Mouse (Mus musculus) retina, embryonic 14.5 days (tissue): ENCODE data around the gene Gabpb1.

Source experiments
- DNase-seq: peaks from one replicate; pipeline ENCODE4 v3.0.0-alpha.2; 2015; ENCODE audit warnings: low spot score

Gabpb1 gene

GRCm38 (mm10) chr2:126676122-126676515 lies at the start of gene Gabpb1:
TSS of gene Gabpb1 (minus strand) at chr2:126676337.
- DNase-seq, result no peak

GRCm38 (mm10) chr2:126712950-126713349 lies 36.8 kb upstream of the Gabpb1 start:
- DNase-seq, result no peak

GRCm38 (mm10) chr2:126712526-126712925 lies 36.4 kb upstream of the Gabpb1 start:
- no peak for DNase-seq

- no peak for DNase-seq
These were observed 32.2 kb upstream of the Gabpb1 start for GRCm38 (mm10) chr2:126708361-126708760.

- DNase-seq, result no peak
These were observed 31.3 kb upstream of the Gabpb1 start for GRCm38 (mm10) chr2:126707438-126707779.

GRCm38 (mm10) chr2:126706759-126707437 lies 30.8 kb upstream of the Gabpb1 start, which contains the start of gene Usp8:
TSS of gene Usp8 (plus strand) at chr2:126707328.
- DNase-seq, result peak; percentile 98

GRCm38 (mm10) chr2:126695285-126695684 lies 19.1 kb upstream of the Gabpb1 start:
- no peak for DNase-seq

GRCm38 (mm10) chr2:126691290-126691689 lies 15.2 kb upstream of the Gabpb1 start:
- DNase-seq, result no peak

GRCm38 (mm10) chr2:126682937-126683336 lies 6.8 kb upstream of the Gabpb1 start:
- no peak for DNase-seq

- no peak for DNase-seq
These were observed 6.2 kb upstream of the Gabpb1 start for GRCm38 (mm10) chr2:126682333-126682732.

- DNase-seq, result no peak
These were observed 1.2 kb upstream of the Gabpb1 start for GRCm38 (mm10) chr2:126677366-126677765.

GRCm38 (mm10) chr2:126675169-126676121 lies 692 bp downstream of the Gabpb1 start:
- DNase-seq, result peak; percentile 90

GRCm38 (mm10) chr2:126674441-126675168 lies 1.5 kb downstream of the Gabpb1 start:
- peak; percentile 58 for DNase-seq

- DNase-seq, result no peak
These were observed 2.6 kb downstream of the Gabpb1 start for GRCm38 (mm10) chr2:126673317-126674242.

GRCm38 (mm10) chr2:126668621-126669252 lies 7.4 kb downstream of the Gabpb1 start:
- no peak for DNase-seq

GRCm38 (mm10) chr2:126665984-126666383 lies 10.2 kb downstream of the Gabpb1 start:
- no peak for DNase-seq

- peak; percentile 57 for DNase-seq
These were observed 12.7 kb downstream of the Gabpb1 start for GRCm38 (mm10) chr2:126663481-126663880.

GRCm38 (mm10) chr2:126652929-126653328 lies 23.2 kb downstream of the Gabpb1 start:
- DNase-seq, result no peak

- DNase-seq, result no peak
These were observed 28.4 kb downstream of the Gabpb1 start for GRCm38 (mm10) chr2:126647762-126648161.

GRCm38 (mm10) chr2:126646461-126646860 lies 29.7 kb downstream of the Gabpb1 start:
- DNase-seq, result no peak

- DNase-seq, result no peak
These were observed 31.4 kb downstream of the Gabpb1 start for GRCm38 (mm10) chr2:126644768-126645167.
